Mouse (Mus musculus): ENCODE measurements at regions not wholly inside any gene's neighbourhood (a gene's known extent, or its start where the extent isn't known, plus 50 kb on each side); places are given as distances from the start of the nearest gene placed in this dataset.

GRCm38 (mm10) chr11:31807461-31808215, 64.4 kb upstream of the Cpeb4 start:
- H3K27ac ChIP-seq (ENCODE audit: insufficient read depth, low read depth, low read length), result peak overlapping the region; percentile 7; the same call in 1 of the 2 replicates
- peaks cover 19% of the 10 kb centered on the region for H3K4me1 ChIP-seq (ENCODE audit: control insufficient read depth, insufficient read depth, low read length)
- TF ChIP-seq CTCF (IDR thresholded peaks at IDR 0.05; ENCODE audit: insufficient read depth, low read depth, low read length) (no peak), POLR2A (IDR thresholded peaks at IDR 0.05; ENCODE audit: insufficient read depth, low read depth, low read length) (no peak)
- WGBS, result 73% methylated on average over 8 of the region's 8 CpGs
- H3K4me3 ChIP-seq (ENCODE audit: insufficient read depth, low read depth, low read length), result no peak overlapping the region

- H3K27ac ChIP-seq (ENCODE audit: insufficient read depth, low read depth, low read length), result no peak overlapping the region
- no peak overlapping the region for H3K4me3 ChIP-seq (ENCODE audit: insufficient read depth, low read depth, low read length)
- 82% methylated on average over 5 of the region's 5 CpGs for WGBS
- H3K4me1 ChIP-seq (ENCODE audit: control insufficient read depth, insufficient read depth, low read length), result peaks cover 17% of the 10 kb centered on the region
- TF ChIP-seq CTCF (IDR thresholded peaks at IDR 0.05; ENCODE audit: insufficient read depth, low read depth, low read length) (no peak), POLR2A (IDR thresholded peaks at IDR 0.05; ENCODE audit: insufficient read depth, low read depth, low read length) (no peak)
Measured at GRCm38 (mm10) chr11:31808216-31808838, 63.7 kb upstream of the Cpeb4 start.

GRCm38 (mm10) chr11:31810011-31810786, 61.8 kb upstream of the Cpeb4 start:
- no peak for TF ChIP-seq POLR2A (IDR thresholded peaks at IDR 0.05; ENCODE audit: insufficient read depth, low read depth, low read length)
- TF ChIP-seq CTCF (IDR thresholded peaks at IDR 0.05; ENCODE audit: insufficient read depth, low read depth, low read length), result no peak
- Histone ChIP-seq H3K4me3 (ENCODE audit: insufficient read depth, low read depth, low read length) (no peak overlapping the region), H3K4me1 (ENCODE audit: control insufficient read depth, insufficient read depth, low read length) (peaks cover 14% of the 10 kb centered on the region), H3K27ac (ENCODE audit: insufficient read depth, low read depth, low read length) (no peak overlapping the region)
- 81% methylated on average over 7 of the region's 7 CpGs for WGBS

- WGBS, result 87% methylated on average over 9 of the region's 9 CpGs
- Histone ChIP-seq H3K4me1 (ENCODE audit: control insufficient read depth, insufficient read depth, low read length) (peaks cover 24% of the 10 kb centered on the region), H3K4me3 (ENCODE audit: insufficient read depth, low read depth, low read length) (no peak overlapping the region), H3K27ac (ENCODE audit: insufficient read depth, low read depth, low read length) (no peak overlapping the region)
- no peak for TF ChIP-seq CTCF (IDR thresholded peaks at IDR 0.05; ENCODE audit: insufficient read depth, low read depth, low read length)
Measured at GRCm38 (mm10) chr11:31812215-31812614, 59.8 kb upstream of the Cpeb4 start.

GRCm38 (mm10) chr11:31814616-31815015, 57.4 kb upstream of the Cpeb4 start:
- Histone ChIP-seq H3K27ac (ENCODE audit: insufficient read depth, low read depth, low read length) (no peak overlapping the region), H3K4me1 (ENCODE audit: control insufficient read depth, insufficient read depth, low read length) (peaks cover 26% of the 10 kb centered on the region), H3K4me3 (ENCODE audit: insufficient read depth, low read depth, low read length) (no peak overlapping the region)
- 84% methylated on average over 4 of the region's 4 CpGs for WGBS
- TF ChIP-seq POLR2A (IDR thresholded peaks at IDR 0.05; ENCODE audit: insufficient read depth, low read depth, low read length) (no peak), CTCF (IDR thresholded peaks at IDR 0.05; ENCODE audit: insufficient read depth, low read depth, low read length) (no peak)

- WGBS, result 38% methylated on average over 12 of the region's 12 CpGs
- TF ChIP-seq CTCF (IDR thresholded peaks at IDR 0.05; ENCODE audit: insufficient read depth, low read depth, low read length), result no peak
- TF ChIP-seq POLR2A (IDR thresholded peaks at IDR 0.05; ENCODE audit: insufficient read depth, low read depth, low read length), result no peak
Measured at GRCm38 (mm10) chr11:31815855-31816488, 56.0 kb upstream of the Cpeb4 start.

GRCm38 (mm10) chr11:31818032-31818431, 54.0 kb upstream of the Cpeb4 start:
- Histone ChIP-seq H3K4me3 (ENCODE audit: insufficient read depth, low read depth, low read length) (no peak overlapping the region), H3K27ac (ENCODE audit: insufficient read depth, low read depth, low read length) (no peak overlapping the region; the same call in 1 of the 2 replicates), H3K4me1 (ENCODE audit: control insufficient read depth, insufficient read depth, low read length) (peaks cover 37% of the 10 kb centered on the region)
- TF ChIP-seq POLR2A (IDR thresholded peaks at IDR 0.05; ENCODE audit: insufficient read depth, low read depth, low read length) (no peak), CTCF (IDR thresholded peaks at IDR 0.05; ENCODE audit: insufficient read depth, low read depth, low read length) (no peak)
- WGBS, result 44% methylated on average over 7 of the region's 7 CpGs

More at GRCm38 (mm10) chr11:31815855-31816488, 56.0 kb upstream of the Cpeb4 start:
- H3K4me3 ChIP-seq (ENCODE audit: insufficient read depth, low read depth, low read length), result no peak overlapping the region
- peaks cover 27% of the 10 kb centered on the region for H3K4me1 ChIP-seq (ENCODE audit: control insufficient read depth, insufficient read depth, low read length)
- H3K27ac ChIP-seq (ENCODE audit: insufficient read depth, low read depth, low read length), result peak overlapping the region; percentile 89

- peaks cover 44% of the 10 kb centered on the region for H3K4me1 ChIP-seq (ENCODE audit: control insufficient read depth, insufficient read depth, low read length)
- H3K4me3 ChIP-seq (ENCODE audit: insufficient read depth, low read depth, low read length), result no peak overlapping the region
- TF ChIP-seq POLR2A (IDR thresholded peaks at IDR 0.05; ENCODE audit: insufficient read depth, low read depth, low read length) (no peak), CTCF (IDR thresholded peaks at IDR 0.05; ENCODE audit: insufficient read depth, low read depth, low read length) (no peak)
- H3K27ac ChIP-seq (ENCODE audit: insufficient read depth, low read depth, low read length), result no peak overlapping the region
- WGBS, result 94% methylated on average over 4 of the region's 4 CpGs
Measured at GRCm38 (mm10) chr11:31819964-31820363, 52.0 kb upstream of the Cpeb4 start.

All from olfactory bulb, adult 2 months (tissue).